20 mouse cellular contexts compared by ENCODE assay signal in the genomic region with DNA sequence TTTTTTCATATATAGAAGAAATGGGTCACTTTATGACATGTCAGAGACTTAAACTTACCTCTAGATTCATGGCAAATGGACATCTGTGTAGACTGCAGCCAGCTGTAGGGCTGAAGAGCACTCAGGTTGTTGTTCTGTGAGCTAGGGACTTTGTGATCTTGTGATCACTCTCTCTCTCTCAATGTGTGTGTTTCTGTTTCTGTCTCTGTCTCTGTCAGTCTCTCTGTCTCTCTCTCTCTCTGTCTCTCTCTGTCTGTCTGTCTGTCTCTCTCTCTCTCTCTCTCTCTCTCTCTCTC.
DNase-seq lines count a peak whose midpoint lies in the region; ATAC-seq and TF ChIP-seq lines count a peak whose summit lies in the region.
"Had no signal": no experiment of that assay in that cellular context is flagged by ENCODE, and none has a peak within 500 bp of the region (broad histone marks: within the 10 kb centered on the region; RNA-seq: fewer than 3 reads in every experiment).

No protein-coding gene starts in this region.

- H3K36me3 ChIP-seq in intestine, embryonic 14.5 days (ENCODE audit: control insufficient read depth, insufficient read depth, low read length), result no peaks in the 10 kb centered on the region
- no peaks in the 10 kb centered on the region for H3K36me3 ChIP-seq in intestine, postnatal 0 days (ENCODE audit: control insufficient read depth, insufficient read depth)
- H3K36me3 ChIP-seq in stomach, embryonic 15.5 days, result no peaks in the 10 kb centered on the region
- H3K36me3 ChIP-seq: embryonic facial prominence, embryonic 15.5 days; forebrain, embryonic 15.5 days; heart, embryonic 10.5 days; heart, embryonic 15.5 days; hindbrain, embryonic 10.5 days had no signal

- H3K27ac ChIP-seq in intestine, embryonic 14.5 days (ENCODE audit: low read depth), result peak overlapping the region; percentile 59; the same call in 1 of the 2 replicates
- no peak overlapping the region for H3K27ac ChIP-seq in intestine, postnatal 0 days (ENCODE audit: low read depth, low read length)
- H3K27ac ChIP-seq in layer of hippocampus, adult 2 months, result peak overlapping the region; percentile 36; the same call in 1 of the 2 replicates
- peak overlapping the region; percentile 26; the same call in 1 of the 2 replicates for H3K27ac ChIP-seq in embryonic fibroblast, embryonic 13.5 days (ENCODE audit: insufficient read depth, low read length)
- peak overlapping the region; percentile 74 for H3K27ac ChIP-seq in stomach, embryonic 15.5 days
- H3K27ac ChIP-seq: embryonic facial prominence, embryonic 15.5 days; forebrain, embryonic 15.5 days; heart, embryonic 10.5 days; heart, embryonic 15.5 days; hindbrain, embryonic 10.5 days had no signal

- TF ChIP-seq CTCF in intestine, postnatal 0 days (IDR thresholded peaks at IDR 0.05; ENCODE audit: low read depth), result no peak
- TF ChIP-seq CTCF in layer of hippocampus, adult 2 months (conservative IDR thresholded peaks at IDR 0.05), result no peak
- no peak for TF ChIP-seq CTCF in embryonic fibroblast, embryonic 13.5 days (IDR thresholded peaks at IDR 0.05; ENCODE audit: borderline replicate concordance, insufficient read depth, low read length)

- ATAC-seq in intestine, embryonic 14.5 days (replicated peaks; ENCODE audit: low FRiP score, low TSS enrichment, low read depth), result peak; percentile 68; the same call in 1 of the 2 replicates
- ATAC-seq in intestine, postnatal 0 days, result no peak
- peak; percentile 39; the same call in 1 of the 2 replicates for ATAC-seq in stomach, embryonic 15.5 days (ENCODE audit: insufficient read depth, low FRiP score, low read depth)
- ATAC-seq: forebrain, embryonic 15.5 days had no signal

- no peak overlapping the region for H3K4me3 ChIP-seq in intestine, embryonic 14.5 days (ENCODE audit: low read depth, low read length)
- no peak overlapping the region for H3K4me3 ChIP-seq in intestine, postnatal 0 days (ENCODE audit: low read depth, low read length)
- H3K4me3 ChIP-seq in layer of hippocampus, adult 2 months, result no peak overlapping the region
- H3K4me3 ChIP-seq in embryonic fibroblast, embryonic 13.5 days (ENCODE audit: insufficient read depth, low read length), result no peak overlapping the region
- H3K4me3 ChIP-seq in stomach, embryonic 15.5 days (replicated peaks), result no peak overlapping the region
- H3K4me3 ChIP-seq: embryonic facial prominence, embryonic 15.5 days; forebrain, embryonic 15.5 days; heart, embryonic 10.5 days; heart, embryonic 15.5 days; hindbrain, embryonic 10.5 days had no signal

- H3K27me3 ChIP-seq in intestine, embryonic 14.5 days (replicated peaks; ENCODE audit: control insufficient read depth, insufficient read depth, low read length), result no peaks in the 10 kb centered on the region
- H3K27me3 ChIP-seq in intestine, postnatal 0 days (replicated peaks; ENCODE audit: control insufficient read depth, insufficient read depth, low read length), result no peaks in the 10 kb centered on the region
- no peaks in the 10 kb centered on the region for H3K27me3 ChIP-seq in stomach, embryonic 15.5 days (replicated peaks)
- H3K27me3 ChIP-seq: embryonic facial prominence, embryonic 15.5 days; forebrain, embryonic 15.5 days; heart, embryonic 15.5 days had no signal

- H3K9me3 ChIP-seq in intestine, embryonic 14.5 days (ENCODE audit: control insufficient read depth, low read length), result no peaks in the 10 kb centered on the region
- no peaks in the 10 kb centered on the region for H3K9me3 ChIP-seq in intestine, postnatal 0 days (ENCODE audit: control insufficient read depth)
- H3K9me3 ChIP-seq in stomach, embryonic 15.5 days, result no peaks in the 10 kb centered on the region
- H3K9me3 ChIP-seq: embryonic facial prominence, embryonic 15.5 days; forebrain, embryonic 15.5 days; heart, embryonic 10.5 days; heart, embryonic 15.5 days; hindbrain, embryonic 10.5 days had no signal

- no peak overlapping the region for H3K4me2 ChIP-seq in intestine, embryonic 14.5 days (ENCODE audit: low read length)
- no peak overlapping the region for H3K4me2 ChIP-seq in intestine, postnatal 0 days (replicated peaks; ENCODE audit: low read depth)
- no peak overlapping the region for H3K4me2 ChIP-seq in stomach, embryonic 15.5 days
- H3K4me2 ChIP-seq: embryonic facial prominence, embryonic 15.5 days; forebrain, embryonic 15.5 days; heart, embryonic 15.5 days had no signal

- TF ChIP-seq POLR2A in embryonic fibroblast, embryonic 13.5 days (IDR thresholded peaks at IDR 0.05; ENCODE audit: low read depth, low read length), result no peak

- H3K4me1 ChIP-seq in intestine, embryonic 14.5 days (replicated peaks; ENCODE audit: control insufficient read depth, insufficient read depth, low read length), result no peaks in the 10 kb centered on the region; the same call in 1 of the 2 replicates
- no peaks in the 10 kb centered on the region for H3K4me1 ChIP-seq in intestine, postnatal 0 days (replicated peaks; ENCODE audit: control insufficient read depth, insufficient read depth, low read length)
- peaks cover 4% of the 10 kb centered on the region; the same call in 1 of the 2 replicates for H3K4me1 ChIP-seq in embryonic fibroblast, embryonic 13.5 days (ENCODE audit: control insufficient read depth, insufficient read depth, low read length)
- H3K4me1 ChIP-seq in stomach, embryonic 15.5 days, result no peaks in the 10 kb centered on the region
- H3K4me1 ChIP-seq: embryonic facial prominence, embryonic 15.5 days; forebrain, embryonic 15.5 days; heart, embryonic 10.5 days; heart, embryonic 15.5 days; hindbrain, embryonic 10.5 days had no signal

- H3K9ac ChIP-seq in intestine, embryonic 14.5 days (ENCODE audit: low read length), result no peak overlapping the region
- no peak overlapping the region for H3K9ac ChIP-seq in intestine, postnatal 0 days (ENCODE audit: low read depth, low read length)
- H3K9ac ChIP-seq in stomach, embryonic 15.5 days, result no peak overlapping the region
- H3K9ac ChIP-seq: embryonic facial prominence, embryonic 15.5 days; forebrain, embryonic 15.5 days; heart, embryonic 15.5 days had no signal

- no peak for DNase-seq in intestine, embryonic 14.5 days (ENCODE audit: low spot score)
- no peak for DNase-seq in layer of hippocampus, adult 2 months (ENCODE audit: low spot score in 2 of 2)
- no peak for DNase-seq in layer of hippocampus, adult 18-20 months (ENCODE audit: low spot score in 2 of 2)
- DNase-seq in left cerebral cortex, adult 9 months (ENCODE audit: low spot score in 2 of 2), result no peak
- DNase-seq: adrenal gland, postnatal 10 days; cerebellum, adult 11 months; cerebellum, adult 8-10 months; cerebellum, postnatal 14 days; embryo, embryonic 11 days; gastrocnemius, postnatal 10 days; heart, adult 18-20 months; heart, postnatal 14 days had no signal
